Mouse (Mus musculus): ENCODE measurements around the gene Yy1. TPM values are rescaled to one million over a fixed set of nuclear protein-coding genes. Genes with fewer than 3 reads are reported as not detected.

Yy1 gene
- polyA plus RNA-seq, 1 experiment from 2014 or later, result 13.7 TPM

GRCm38 (mm10) chr12:108834337-108834736 lies 41.6 kb downstream of the Yy1 start:
- Histone ChIP-seq H3K4me2 (ENCODE audit: low read length) (no peak overlapping the region), H3K27me3 (ENCODE audit: control insufficient read depth, insufficient read depth, low read length) (no peaks in the 10 kb centered on the region), H3K9me3 (ENCODE audit: control insufficient read depth, low read length) (no peaks in the 10 kb centered on the region), H3K9ac (ENCODE audit: low read length) (no peak overlapping the region), H3K36me3 (ENCODE audit: control insufficient read depth, insufficient read depth, low read length) (no peaks in the 10 kb centered on the region), H3K4me3 (ENCODE audit: control insufficient read depth in 1 of 2, insufficient read depth in 1 of 2, low read depth in 1 of 2, low read length in 2 of 2) (no peak overlapping the region), H3K4me1 (ENCODE audit: control insufficient read depth in 2 of 2, insufficient read depth in 2 of 2, low read length in 2 of 2) (peaks cover 22 to 25% of the 10 kb centered on the region in 2 experiments), H3K27ac (replicated peaks in 1 of 2; ENCODE audit: control insufficient read depth in 1 of 2, insufficient read depth in 1 of 2, low read depth in 2 of 2, low read length in 2 of 2) (no peak overlapping the region)
- no peak for ATAC-seq (ENCODE audit: insufficient number of reproducible peaks, insufficient read depth, low FRiP score, low read depth)
- 85% methylated on average over 3 of the region's 3 CpGs for WGBS

- no peak overlapping the region for H3K27ac ChIP-seq (replicated peaks in 1 of 2; ENCODE audit: control insufficient read depth in 1 of 2, insufficient read depth in 1 of 2, low read depth in 2 of 2, low read length in 2 of 2)
- 40% methylated on average over 5 of the region's 5 CpGs for WGBS
These were observed 42.0 kb downstream of the Yy1 start for GRCm38 (mm10) chr12:108834786-108835185.

GRCm38 (mm10) chr12:108835208-108835839 lies 42.6 kb downstream of the Yy1 start:
- WGBS, result 2% methylated on average over 49 of the region's 51 CpGs
- Histone ChIP-seq H3K27ac (replicated peaks in 1 of 2; ENCODE audit: control insufficient read depth in 1 of 2, insufficient read depth in 1 of 2, low read depth in 2 of 2, low read length in 2 of 2) (0 out of 4 replicates have a peak overlapping the region, but pooled peaks of 1 of the 2 experiments have one; percentile 33), H3K36me3 (ENCODE audit: control insufficient read depth, insufficient read depth, low read length) (0 out of 2 replicates have a peak, but pooled peaks cover 10% of the 10 kb centered on the region), H3K4me2 (ENCODE audit: low read length) (peak overlapping the region; percentile 99), H3K9me3 (ENCODE audit: control insufficient read depth, low read length) (no peaks in the 10 kb centered on the region), H3K9ac (ENCODE audit: low read length) (peak overlapping the region; percentile 79), H3K27me3 (ENCODE audit: control insufficient read depth, insufficient read depth, low read length) (no peaks in the 10 kb centered on the region), H3K4me3 (ENCODE audit: control insufficient read depth in 1 of 2, insufficient read depth in 1 of 2, low read depth in 1 of 2, low read length in 2 of 2) (peak overlapping the region; percentile 59 to 76), H3K4me1 (ENCODE audit: control insufficient read depth in 2 of 2, insufficient read depth in 2 of 2, low read length in 2 of 2) (peaks cover 22 to 25% of the 10 kb centered on the region in 2 experiments)
- no peak for ATAC-seq (ENCODE audit: insufficient number of reproducible peaks, insufficient read depth, low FRiP score, low read depth)

More at GRCm38 (mm10) chr12:108834786-108835185, 42.0 kb downstream of the Yy1 start:
- Histone ChIP-seq H3K4me1 (ENCODE audit: control insufficient read depth in 2 of 2, insufficient read depth in 2 of 2, low read length in 2 of 2) (peaks cover 22 to 25% of the 10 kb centered on the region in 2 experiments), H3K4me2 (ENCODE audit: low read length) (peak overlapping the region; percentile 99), H3K36me3 (ENCODE audit: control insufficient read depth, insufficient read depth, low read length) (0 out of 2 replicates have a peak, but pooled peaks cover 4% of the 10 kb centered on the region), H3K27me3 (ENCODE audit: control insufficient read depth, insufficient read depth, low read length) (no peaks in the 10 kb centered on the region), H3K9me3 (ENCODE audit: control insufficient read depth, low read length) (no peaks in the 10 kb centered on the region), H3K4me3 (ENCODE audit: control insufficient read depth in 1 of 2, insufficient read depth in 1 of 2, low read depth in 1 of 2, low read length in 2 of 2) (peak overlapping the region; percentile 59 to 76; a peak in 3 of 4 replicates), H3K9ac (ENCODE audit: low read length) (peak overlapping the region; percentile 79; the same call in 1 of the 2 replicates)
- no peak for ATAC-seq (ENCODE audit: insufficient number of reproducible peaks, insufficient read depth, low FRiP score, low read depth)

- H3K27me3 ChIP-seq (ENCODE audit: control insufficient read depth, insufficient read depth, low read length), result no peaks in the 10 kb centered on the region
- peak; percentile 99 for ATAC-seq (ENCODE audit: insufficient number of reproducible peaks, insufficient read depth, low FRiP score, low read depth)
- WGBS, result 0% methylated on average over 53 of the region's 53 CpGs
- H3K4me2 ChIP-seq (ENCODE audit: low read length), result peak within 1 kb of the TSS; percentile 99
- peak within 1 kb of the TSS; percentile 56 to 74 for H3K27ac ChIP-seq (replicated peaks in 1 of 2; ENCODE audit: control insufficient read depth in 1 of 2, insufficient read depth in 1 of 2, low read depth in 2 of 2, low read length in 2 of 2)
- H3K4me1 ChIP-seq (ENCODE audit: control insufficient read depth in 2 of 2, insufficient read depth in 2 of 2, low read length in 2 of 2), result peaks cover 22 to 25% of the 10 kb centered on the region in 2 experiments
- H3K36me3 ChIP-seq (ENCODE audit: control insufficient read depth, insufficient read depth, low read length), result peaks cover 14% of the 10 kb centered on the region
- peak within 1 kb of the TSS; percentile 88 for H3K9ac ChIP-seq (ENCODE audit: low read length)
- H3K9me3 ChIP-seq (ENCODE audit: control insufficient read depth, low read length), result no peaks in the 10 kb centered on the region
- peak within 1 kb of the TSS; percentile 59 to 76 for H3K4me3 ChIP-seq (ENCODE audit: control insufficient read depth in 1 of 2, insufficient read depth in 1 of 2, low read depth in 1 of 2, low read length in 2 of 2)
These were observed 43.2 kb downstream of the Yy1 start, which contains the start of the genes Slc25a29 and Slc25a47 for GRCm38 (mm10) chr12:108835840-108836409. Gene Slc25a29, minus strand, starts transcription at chr12:108835883. Gene Slc25a47, plus strand, starts transcription at chr12:108836046.

GRCm38 (mm10) chr12:108836722-108837121 lies 43.9 kb downstream of the Yy1 start:
- H3K4me3 ChIP-seq (ENCODE audit: control insufficient read depth in 1 of 2, insufficient read depth in 1 of 2, low read depth in 1 of 2, low read length in 2 of 2), result peak overlapping the region; percentile 47 to 76

GRCm38 (mm10) chr12:108841181-108841580 lies 48.4 kb downstream of the Yy1 start:
- H3K36me3 ChIP-seq (ENCODE audit: control insufficient read depth, insufficient read depth, low read length), result peaks cover 55% of the 10 kb centered on the region
- no peak overlapping the region for H3K27ac ChIP-seq (replicated peaks in 1 of 2; ENCODE audit: control insufficient read depth in 1 of 2, insufficient read depth in 1 of 2, low read depth in 2 of 2, low read length in 2 of 2)
- no peaks in the 10 kb centered on the region for H3K9me3 ChIP-seq (ENCODE audit: control insufficient read depth, low read length)
- H3K4me3 ChIP-seq (ENCODE audit: control insufficient read depth in 1 of 2, insufficient read depth in 1 of 2, low read depth in 1 of 2, low read length in 2 of 2), result no peak overlapping the region
- no peak for ATAC-seq (ENCODE audit: insufficient number of reproducible peaks, insufficient read depth, low FRiP score, low read depth)
- H3K9ac ChIP-seq (ENCODE audit: low read length), result no peak overlapping the region
- 80% methylated on average over 6 of the region's 6 CpGs for WGBS
- peaks cover 16 to 18% of the 10 kb centered on the region in 2 experiments for H3K4me1 ChIP-seq (ENCODE audit: control insufficient read depth in 2 of 2, insufficient read depth in 2 of 2, low read length in 2 of 2)
- H3K4me2 ChIP-seq (ENCODE audit: low read length), result no peak overlapping the region
- H3K27me3 ChIP-seq (ENCODE audit: control insufficient read depth, insufficient read depth, low read length), result no peaks in the 10 kb centered on the region

More at GRCm38 (mm10) chr12:108836722-108837121, 43.9 kb downstream of the Yy1 start:
- Histone ChIP-seq H3K4me2 (ENCODE audit: low read length) (peak overlapping the region; percentile 99), H3K4me1 (ENCODE audit: control insufficient read depth in 2 of 2, insufficient read depth in 2 of 2, low read length in 2 of 2) (peaks cover 22 to 25% of the 10 kb centered on the region in 2 experiments), H3K9ac (ENCODE audit: low read length) (peak overlapping the region; percentile 88), H3K27ac (replicated peaks in 1 of 2; ENCODE audit: control insufficient read depth in 1 of 2, insufficient read depth in 1 of 2, low read depth in 2 of 2, low read length in 2 of 2) (peak overlapping the region in 1 of 2 experiments; percentile 74; a peak in 3 of 4 replicates), H3K27me3 (ENCODE audit: control insufficient read depth, insufficient read depth, low read length) (no peaks in the 10 kb centered on the region), H3K36me3 (ENCODE audit: control insufficient read depth, insufficient read depth, low read length) (peaks cover 21% of the 10 kb centered on the region), H3K9me3 (ENCODE audit: control insufficient read depth, low read length) (no peaks in the 10 kb centered on the region)
- 58% methylated on average over 7 of the region's 7 CpGs for WGBS
- no peak for ATAC-seq (ENCODE audit: insufficient number of reproducible peaks, insufficient read depth, low FRiP score, low read depth)

GRCm38 (mm10) chr12:108842663-108843062 lies 49.9 kb downstream of the Yy1 start:
- ATAC-seq (ENCODE audit: insufficient number of reproducible peaks, insufficient read depth, low FRiP score, low read depth), result no peak
- H3K9ac ChIP-seq (ENCODE audit: low read length), result no peak overlapping the region
- no peaks in the 10 kb centered on the region for H3K27me3 ChIP-seq (ENCODE audit: control insufficient read depth, insufficient read depth, low read length)
- no peak overlapping the region for H3K4me3 ChIP-seq (ENCODE audit: control insufficient read depth in 1 of 2, insufficient read depth in 1 of 2, low read depth in 1 of 2, low read length in 2 of 2)
- peaks cover 5 to 7% of the 10 kb centered on the region in 2 experiments for H3K4me1 ChIP-seq (ENCODE audit: control insufficient read depth in 2 of 2, insufficient read depth in 2 of 2, low read length in 2 of 2)
- 78% methylated on average over 7 of the region's 7 CpGs for WGBS
- no peaks in the 10 kb centered on the region for H3K9me3 ChIP-seq (ENCODE audit: control insufficient read depth, low read length)
- no peak overlapping the region for H3K27ac ChIP-seq (replicated peaks in 1 of 2; ENCODE audit: control insufficient read depth in 1 of 2, insufficient read depth in 1 of 2, low read depth in 2 of 2, low read length in 2 of 2)
- no peak overlapping the region for H3K4me2 ChIP-seq (ENCODE audit: low read length)
- H3K36me3 ChIP-seq (ENCODE audit: control insufficient read depth, insufficient read depth, low read length), result peaks cover 55% of the 10 kb centered on the region
